Mouse (Mus musculus): Measurements from ENCODE around the gene Tpx2.

GRCm38 (mm10) chr2:152821023-152821422 lies 26.7 kb upstream of the Tpx2 start:
- no peak for TF ChIP-seq GATA1 (IDR thresholded peaks at IDR 0.05; ENCODE audit: borderline replicate concordance, low read length)
- TF ChIP-seq FLI1 (IDR thresholded peaks at IDR 0.05; ENCODE audit: low read length): no peak

All from megakaryocyte, embryonic 14.5 days (primary cell).